Mouse (Mus musculus) stomach, postnatal 0 days (tissue): ENCODE data around the gene Gfod2. TPM values are rescaled to one million over a fixed set of nuclear protein-coding genes. Genes with fewer than 3 reads are reported as not detected.
A peak's percentile ranks its signal among the peaks of the same experiment; 100 is the strongest.

Experiments
- ATAC-seq: fragments of 200-750 bp; cut with Nextera tagmentation; 2 replicates; pipeline ENCODE4 v1.8.0; 2017; ENCODE audit not compliant: low FRiP score, low TSS enrichment
- DNase-seq: peaks from one replicate; pipeline ENCODE4 v3.0.0-alpha.2; 2016; ENCODE audit warnings: low spot score
- H3K27ac ChIP-seq: fragments of 300-500 bp; sonication (generic); replicated peaks from 2 replicates; pipeline ENCODE4 v1.5.1; 2014; ENCODE audit warnings: mild to moderate bottlenecking, control low read depth
- H3K27me3 ChIP-seq: fragments of 300-500 bp; sonication (generic); 2 replicates; pipeline ENCODE4 v1.6.1; 2014; ENCODE audit warnings: low read length; ENCODE audit not compliant: control insufficient read depth, insufficient read depth
- H3K36me3 ChIP-seq: fragments of 300-500 bp; sonication (generic); 2 replicates; pipeline ENCODE4 v1.6.1; 2014; ENCODE audit warnings: low read length, mixed read lengths; ENCODE audit not compliant: control insufficient read depth, insufficient read depth
- H3K4me1 ChIP-seq: fragments of 300-500 bp; sonication (generic); replicated peaks from 2 replicates; pipeline ENCODE4 v1.6.1; 2014; ENCODE audit warnings: antibody characterized with exemption; ENCODE audit not compliant: control insufficient read depth, insufficient read depth
- H3K4me2 ChIP-seq: fragments of 300-500 bp; sonication (generic); replicated peaks from 2 replicates; pipeline ENCODE4 v1.6.1; 2014; ENCODE audit warnings: low read depth, mild to moderate bottlenecking, control low read depth, moderate library complexity
- H3K4me3 ChIP-seq: fragments of 300-500 bp; sonication (generic); 2 replicates; pipeline ENCODE4 v1.5.1; 2014; ENCODE audit warnings: low read depth, low read length, control low read depth
- H3K9ac ChIP-seq: fragments of 300-500 bp; sonication (generic); 2 replicates; pipeline ENCODE4 v1.6.1; 2014; ENCODE audit warnings: mild to moderate bottlenecking, low read length, control low read depth, mixed read lengths
- H3K9me3 ChIP-seq: fragments of 300-500 bp; sonication (generic); 2 replicates; pipeline ENCODE4 v1.6.1; 2016; ENCODE audit warnings: low read length; ENCODE audit not compliant: control insufficient read depth
- CTCF ChIP-seq: IDR thresholded peaks from 2 replicates; pipeline ENCODE4 v1.5.1; 2016; ENCODE audit warnings: antibody characterized with exemption, low read depth, mild to moderate bottlenecking, moderate library complexity
- EP300 ChIP-seq: optimal IDR thresholded peaks from 2 replicates; pipeline ENCODE3; 2016; ENCODE audit warnings: antibody characterized with exemption
- WGBS: fragments of 180-500 bp; shearing (Covaris S2); extraction: QIAGEN DNeasy Blood & Tissue Kit; methylation state at CpG from one replicate; pipeline ENCODE4 v1.1.7; 2014; 5-methylcytosine and 5-hydroxymethylcytosine counted together
- polyA plus RNA-seq: library from polyadenylated mRNA; unstranded; fragments of >200 nt; fragmentation: Nextera tagmentation; extraction: Ambion mirVana; gene quantifications from 2 replicates; pipeline ENCODE4 v1.2.1, GENCODE M21; 2015

Gene Gfod2
- polyA plus RNA-seq, 1 experiment from 2014 or later: 14.5 TPM

- Histone ChIP-seq H3K27me3 (no peaks in the 10 kb centered on the region), H3K4me2 (no peak overlapping the region), H3K4me1 (no peaks in the 10 kb centered on the region), H3K4me3 (no peak overlapping the region), H3K9me3 (no peaks in the 10 kb centered on the region), H3K9ac (no peak overlapping the region), H3K27ac (peak overlapping the region; percentile 84), H3K36me3 (peaks cover 5% of the 10 kb centered on the region; the same call in 1 of the 2 replicates)
- ATAC-seq (peak; percentile 63), DNase-seq (peak; percentile 89)
- TF ChIP-seq EP300: no peak
- TF ChIP-seq CTCF: peak; percentile 92
- WGBS: 4% methylated on average over 3 of the region's 3 CpGs
Observed at GRCm38 (mm10) chr8:105714139-105714538, 44.3 kb downstream of the Gfod2 start.

- 82% methylated on average over 3 of the region's 3 CpGs for WGBS
- no peak for DNase-seq
- TF ChIP-seq CTCF (no peak), EP300 (no peak)
- no peak for ATAC-seq
- Histone ChIP-seq H3K4me3 (no peak overlapping the region), H3K9me3 (no peaks in the 10 kb centered on the region), H3K4me1 (no peaks in the 10 kb centered on the region), H3K4me2 (no peak overlapping the region), H3K27ac (no peak overlapping the region), H3K9ac (no peak overlapping the region), H3K27me3 (no peaks in the 10 kb centered on the region), H3K36me3 (peaks cover 4% of the 10 kb centered on the region; the same call in 1 of the 2 replicates)
Observed at GRCm38 (mm10) chr8:105712286-105712685, 46.2 kb downstream of the Gfod2 start.

DNA sequence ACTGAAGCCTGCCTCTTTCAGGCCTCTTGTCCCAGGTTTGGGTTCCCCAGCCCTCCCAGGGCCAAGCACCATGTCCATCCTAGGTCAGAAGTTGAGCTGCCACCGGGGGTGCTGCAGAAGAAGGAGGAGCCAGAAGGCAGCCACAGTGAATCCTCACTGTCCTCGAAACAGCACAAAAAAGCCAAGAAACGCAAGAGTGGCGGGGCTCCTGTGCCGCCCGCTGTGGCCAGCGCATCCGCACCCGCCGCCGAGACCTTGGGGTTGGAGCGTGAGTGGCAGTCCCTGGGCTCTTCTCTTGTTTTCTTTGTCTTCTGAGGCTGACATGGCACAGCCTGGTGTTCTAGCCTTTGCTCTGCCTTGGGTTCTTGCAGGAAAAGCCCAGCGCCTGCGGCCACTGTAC is 49.1 kb downstream of the Gfod2 start:
- Histone ChIP-seq H3K36me3 (peaks cover 1% of the 10 kb centered on the region; the same call in 1 of the 2 replicates), H3K9ac (no peak overlapping the region), H3K4me2 (no peak overlapping the region), H3K27me3 (no peaks in the 10 kb centered on the region), H3K27ac (no peak overlapping the region), H3K9me3 (no peaks in the 10 kb centered on the region), H3K4me3 (no peak overlapping the region), H3K4me1 (no peaks in the 10 kb centered on the region)
- TF ChIP-seq EP300 (no peak), CTCF (no peak)
- WGBS: 77% methylated on average over 13 of the region's 14 CpGs
- ATAC-seq (no peak), DNase-seq (no peak)

DNA sequence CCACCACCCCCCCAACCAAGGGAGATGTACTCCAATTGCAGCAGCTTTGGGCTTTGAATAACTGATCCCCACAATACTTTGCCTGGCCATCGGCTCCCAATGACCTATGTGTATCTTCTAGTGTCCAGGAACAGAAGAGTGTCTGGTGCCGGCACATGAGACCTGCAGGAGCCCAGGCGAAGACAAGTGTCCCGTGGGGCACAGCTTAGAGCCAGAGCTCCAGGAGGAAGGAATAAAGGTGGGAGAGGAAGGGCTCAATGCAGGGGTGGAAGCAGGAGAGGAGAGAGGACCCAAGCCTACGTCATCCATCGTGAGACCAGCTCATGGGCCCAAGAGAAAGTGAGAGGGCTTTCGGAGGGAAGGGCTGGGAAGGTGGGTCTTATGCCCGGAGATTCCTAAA is 49.8 kb downstream of the Gfod2 start:
- Histone ChIP-seq H3K4me1 (no peaks in the 10 kb centered on the region), H3K27ac (no peak overlapping the region), H3K4me2 (no peak overlapping the region), H3K9me3 (no peaks in the 10 kb centered on the region), H3K27me3 (no peaks in the 10 kb centered on the region), H3K4me3 (no peak overlapping the region), H3K9ac (no peak overlapping the region), H3K36me3 (peaks cover 4% of the 10 kb centered on the region; the same call in 1 of the 2 replicates)
- TF ChIP-seq EP300 (no peak), CTCF (no peak)
- DNase-seq (no peak), ATAC-seq (no peak)
- 90% methylated on average over 8 of the region's 8 CpGs for WGBS

DNA sequence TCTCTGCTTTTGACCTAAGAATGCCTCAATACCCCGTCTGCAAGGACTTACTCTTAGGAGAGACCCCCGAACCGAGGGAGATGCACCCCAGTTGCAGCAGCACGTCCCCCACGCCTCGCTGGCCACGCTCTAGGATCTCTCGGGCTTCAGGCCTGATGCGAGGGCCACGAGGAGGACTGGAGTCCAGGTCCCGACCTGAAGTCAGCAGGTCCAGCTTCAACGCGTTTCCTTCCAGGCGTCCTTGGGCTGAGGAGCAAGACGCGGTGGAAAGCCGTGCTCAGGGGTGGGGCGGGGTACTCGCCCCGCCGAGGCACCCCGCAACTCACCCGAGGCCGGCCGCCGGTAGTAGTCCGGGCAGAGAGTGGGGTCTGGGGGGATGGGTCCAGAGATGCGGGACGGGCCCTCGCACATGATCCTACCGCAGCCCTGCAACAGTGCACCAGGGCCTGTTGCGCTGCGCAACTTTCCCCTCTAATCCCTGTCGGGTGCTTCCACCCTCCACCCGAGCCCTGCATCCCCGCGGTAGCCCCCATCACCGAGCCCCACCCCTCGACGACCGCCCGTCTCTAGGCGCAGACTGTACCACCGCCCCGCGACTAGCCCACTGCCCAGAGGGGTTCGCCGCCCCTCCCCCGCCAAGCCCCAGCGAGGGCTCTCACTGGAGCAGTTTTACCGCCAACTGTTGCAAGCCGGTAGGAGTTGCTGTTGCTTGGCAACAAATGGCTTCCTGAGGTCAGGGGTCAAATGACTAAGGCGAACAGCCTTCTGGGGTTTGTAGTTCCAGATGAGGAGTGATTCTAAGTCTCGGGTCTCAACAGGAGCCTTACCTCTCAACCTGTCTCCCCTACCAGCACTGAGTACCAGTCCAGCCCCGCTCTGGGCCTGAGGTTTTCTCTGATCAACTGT is 50.7 kb downstream of the Gfod2 start, which contains the start of the genes 4933405L10Rik and Enkd1:
Gene 4933405L10Rik, plus strand, starts transcription at position 158 of the 906 bp plus-strand sequence.
Gene Enkd1, minus strand, starts transcription at position 713 of the 906 bp plus-strand sequence.
- H3K27ac ChIP-seq: no peak within 1 kb of the TSS
- DNase-seq: peak; percentile 84
- WGBS: 1% methylated on average over 54 of the region's 55 CpGs

DNA sequence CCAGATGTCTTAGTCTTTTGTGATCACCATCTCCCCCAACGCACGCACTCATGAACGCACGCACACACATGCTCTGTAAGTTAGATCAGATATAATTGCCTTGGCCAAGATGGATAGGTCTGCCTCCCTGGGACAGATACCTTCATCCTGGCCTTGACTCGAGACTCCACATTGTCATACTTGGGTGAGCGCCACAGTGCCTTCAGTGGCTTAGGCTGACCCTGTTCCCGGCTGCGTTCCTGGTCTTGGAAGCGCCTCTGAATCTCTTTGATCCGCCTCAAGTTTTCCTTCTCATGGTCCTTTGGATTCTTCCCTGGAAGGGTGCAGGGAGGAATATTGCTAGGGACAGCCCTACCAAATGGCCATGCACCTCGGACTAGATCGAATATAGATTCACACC is 52.0 kb downstream of the Gfod2 start:
- no peak overlapping the region for H3K4me2 ChIP-seq
- no peak overlapping the region for H3K4me3 ChIP-seq
- H3K36me3 ChIP-seq: peaks cover 8% of the 10 kb centered on the region
- DNase-seq (no peak), ATAC-seq (no peak)
- H3K9ac ChIP-seq: no peak overlapping the region
- H3K27me3 ChIP-seq: no peaks in the 10 kb centered on the region
- H3K9me3 ChIP-seq: no peaks in the 10 kb centered on the region
- WGBS: 81% methylated on average over 12 of the region's 12 CpGs
- peaks cover 3% of the 10 kb centered on the region; the same call in 1 of the 2 replicates for H3K4me1 ChIP-seq
- TF ChIP-seq EP300 (no peak), CTCF (no peak)
- H3K27ac ChIP-seq: no peak overlapping the region

More for the DNA sequence above, 50.7 kb downstream of the Gfod2 start, which contains the start of the genes 4933405L10Rik and Enkd1:
- Histone ChIP-seq H3K4me3 (peak within 1 kb of the TSS; percentile 76), H3K9me3 (no peaks in the 10 kb centered on the region), H3K4me2 (peak within 1 kb of the TSS; percentile 97), H3K36me3 (peaks cover 8% of the 10 kb centered on the region), H3K4me1 (no peaks in the 10 kb centered on the region), H3K27me3 (no peaks in the 10 kb centered on the region), H3K9ac (peak within 1 kb of the TSS; percentile 63)
- ATAC-seq: peak; percentile 73
- no peak for TF ChIP-seq CTCF
- TF ChIP-seq EP300: no peak
